Mouse (Mus musculus): ENCODE data around the gene Npas1.

Npas1 gene

GRCm38 (mm10) chr7:16418713-16419112, 58.8 kb downstream of the Npas1 start:
- DNase-seq (ENCODE audit: low spot score in 2 of 2) = no peak

DNA sequence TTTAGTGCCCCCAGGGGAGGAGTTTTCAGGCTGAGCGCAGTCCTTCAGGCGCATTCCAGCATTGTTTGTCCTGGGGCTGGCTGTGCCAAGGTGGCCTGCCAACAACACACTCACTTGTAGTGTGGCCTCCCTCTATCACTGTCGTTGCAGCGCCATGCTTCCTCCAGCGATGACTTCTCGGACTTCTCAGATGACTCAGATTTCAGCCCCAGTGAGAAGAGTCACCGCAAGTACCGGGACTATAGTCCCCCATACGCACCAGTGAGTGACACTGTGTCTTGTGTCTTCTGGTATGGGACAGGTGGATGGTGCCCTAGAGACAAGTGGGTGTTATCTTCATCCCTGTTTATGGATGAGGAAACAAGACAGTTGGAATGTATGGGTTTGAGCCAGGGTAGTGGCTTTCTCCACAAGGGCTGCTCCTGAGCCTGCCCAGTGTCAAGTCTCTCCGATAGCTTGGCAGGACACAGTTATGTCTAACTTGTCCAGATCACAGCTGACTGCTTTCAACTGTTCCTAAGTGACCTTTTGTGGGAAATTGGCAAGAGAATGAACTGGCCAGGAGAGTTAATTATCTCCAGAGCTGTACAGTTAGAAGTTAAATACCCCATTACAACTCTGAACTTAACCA, 60.3 kb downstream of the Npas1 start:
- DNase-seq (ENCODE audit: low spot score in 2 of 2) = no peak

DNA sequence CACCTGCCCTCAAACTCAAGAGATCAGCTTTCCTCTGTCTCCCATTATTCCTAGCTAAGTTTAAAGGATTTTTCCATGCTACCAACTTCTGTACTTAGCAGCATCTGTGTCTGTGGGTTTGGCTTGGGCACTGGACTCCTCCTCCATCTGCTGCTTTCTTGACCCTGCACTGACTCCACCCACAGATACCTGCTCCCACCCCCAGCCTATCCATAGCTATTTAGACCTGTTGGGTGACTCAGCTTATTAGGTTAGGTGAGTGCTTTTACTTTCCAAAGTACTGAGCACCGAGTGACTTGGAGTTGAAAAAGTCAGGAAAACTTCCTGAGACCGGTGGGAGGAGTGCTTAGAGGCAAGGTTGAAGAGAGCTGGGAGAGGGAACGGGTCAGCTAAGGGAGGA, 62.1 kb downstream of the Npas1 start:
- DNase-seq (ENCODE audit: low spot score in 2 of 2) = no peak

DNA sequence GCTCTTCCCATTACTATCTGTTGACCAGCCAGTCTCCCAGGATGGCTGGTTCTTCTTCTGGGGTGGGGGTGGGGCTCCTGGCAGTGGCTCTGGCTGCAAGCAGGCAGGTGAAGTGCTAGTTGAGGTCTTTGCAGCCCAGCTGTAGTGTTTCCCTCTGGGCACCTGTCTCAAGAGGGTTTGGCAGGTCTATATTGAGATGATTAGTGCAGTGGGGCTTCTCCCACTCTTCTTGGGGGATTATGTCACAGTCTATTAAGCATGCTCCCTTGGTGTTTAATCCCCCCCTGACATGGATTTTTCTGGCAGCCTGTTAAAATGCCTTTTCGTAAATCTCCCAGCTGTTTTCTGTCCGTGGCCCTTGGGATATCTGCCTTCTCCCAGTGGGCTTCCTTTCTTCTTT, 64.6 kb downstream of the Npas1 start:
- DNase-seq (ENCODE audit: low spot score in 2 of 2) = no peak

GRCm38 (mm10) chr7:16412220-16412896, 65.2 kb downstream of the Npas1 start:
- DNase-seq (ENCODE audit: low spot score in 2 of 2) = no peak

DNA sequence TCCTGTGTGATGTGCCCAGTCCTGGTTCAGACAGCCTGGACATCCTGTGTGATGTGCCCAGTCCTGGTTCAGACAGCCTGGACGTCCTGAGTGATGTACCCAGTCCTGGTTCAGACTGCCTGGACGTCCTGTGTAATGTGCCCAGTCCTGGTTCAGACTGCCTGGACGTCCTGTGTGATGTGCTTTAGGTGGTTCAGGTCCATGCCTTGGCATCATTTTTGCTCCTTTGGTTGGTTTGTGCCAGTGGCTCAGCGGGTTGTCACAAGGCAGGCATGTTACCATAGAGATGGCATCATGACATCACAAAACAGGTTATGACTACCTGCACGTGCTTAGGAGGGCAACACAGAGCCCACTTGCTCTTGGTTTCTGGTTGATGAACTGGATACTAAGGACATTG, 66.4 kb downstream of the Npas1 start:
- DNase-seq (ENCODE audit: low spot score in 2 of 2) = no peak

DNA sequence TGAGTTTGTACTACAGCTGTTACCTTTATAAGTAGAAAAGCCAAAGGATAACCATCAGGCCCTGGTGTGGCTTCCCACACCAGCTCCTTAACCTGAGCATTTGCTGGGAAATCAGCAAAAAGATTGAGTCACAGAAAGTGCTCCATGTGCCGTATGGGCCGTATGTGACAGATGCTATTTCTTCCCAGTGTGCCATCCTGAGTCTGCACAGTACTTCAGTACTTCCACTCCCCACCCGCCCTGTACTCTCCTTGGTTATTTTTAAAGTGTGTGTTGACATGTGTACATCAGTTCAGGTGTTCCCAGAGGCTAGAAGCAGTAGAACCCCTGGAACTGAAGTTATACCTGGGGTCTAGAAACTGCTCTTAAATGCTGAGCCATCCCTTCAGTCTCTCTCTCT, 70.5 kb downstream of the Npas1 start:
- no peak for DNase-seq (ENCODE audit: low spot score in 2 of 2)

Measured in right cerebral cortex, adult 2 months (tissue).